ENCODE assay signal across 9 mouse cellular contexts in the genomic region with DNA sequence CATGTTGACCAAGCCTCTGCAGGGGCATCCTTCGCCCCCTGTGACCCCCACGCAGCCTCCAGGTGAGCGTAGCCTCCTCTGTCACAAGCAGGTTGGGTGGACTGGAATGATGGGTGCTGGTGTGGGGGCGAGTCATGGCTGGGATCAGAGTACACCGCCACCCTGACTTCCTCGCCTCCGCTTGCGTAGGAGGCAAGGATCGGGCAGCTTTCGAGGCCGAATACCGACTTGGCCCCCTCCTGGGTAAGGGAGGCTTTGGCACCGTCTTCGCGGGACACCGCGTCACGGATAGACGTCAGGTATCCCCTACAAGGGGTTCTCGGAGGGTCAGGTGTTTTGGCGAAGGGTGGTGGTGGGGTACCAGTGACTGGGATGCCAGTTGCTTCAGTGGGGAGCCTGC. TPM values are rescaled to one million over a fixed set of nuclear protein-coding genes. Genes with fewer than 3 reads are reported as not detected.
A peak's percentile ranks its signal among the peaks of the same experiment; 100 is the strongest.
DNase-seq lines count a peak whose midpoint lies in the region; ATAC-seq and TF ChIP-seq lines count a peak whose summit lies in the region.
"Had no signal": no experiment of that assay in that cellular context is flagged by ENCODE, and none has a peak within 500 bp of the region (broad histone marks: within the 10 kb centered on the region; RNA-seq: fewer than 3 reads in every experiment).

No protein-coding gene starts in this region.

- peak overlapping the region; percentile 62 for H3K4me3 ChIP-seq in forebrain, embryonic 10.5 days
- H3K4me3 ChIP-seq in intestine, postnatal 0 days (ENCODE audit: low read depth, low read length) = peak overlapping the region; percentile 46
- H3K4me3 ChIP-seq in midbrain, postnatal 0 days (ENCODE audit: low read depth, low read length) = peak overlapping the region; percentile 51

- peaks cover 17% of the 10 kb centered on the region for H3K36me3 ChIP-seq in forebrain, embryonic 10.5 days (replicated peaks)
- H3K36me3 ChIP-seq in intestine, postnatal 0 days (ENCODE audit: control insufficient read depth, insufficient read depth) = peaks cover 10% of the 10 kb centered on the region; the same call in 1 of the 2 replicates
- 0 out of 2 replicates have a peak, but pooled peaks cover 6% of the 10 kb centered on the region for H3K36me3 ChIP-seq in midbrain, postnatal 0 days (ENCODE audit: insufficient read depth, low read length)

- peak overlapping the region; percentile 69 for H3K27ac ChIP-seq in forebrain, embryonic 10.5 days
- H3K27ac ChIP-seq in intestine, postnatal 0 days (ENCODE audit: low read depth, low read length) = no peak overlapping the region
- peak overlapping the region; percentile 32; the same call in 1 of the 2 replicates for H3K27ac ChIP-seq in midbrain, postnatal 0 days (ENCODE audit: low read depth, low read length)

- WGBS in forebrain, embryonic 10.5 days = 11% methylated on average over 21 of the region's 21 CpGs
- WGBS in intestine, postnatal 0 days = 17% methylated on average over 21 of the region's 21 CpGs
- 20% methylated on average over 21 of the region's 21 CpGs for WGBS in midbrain, postnatal 0 days

- H3K27me3 ChIP-seq in forebrain, embryonic 10.5 days (ENCODE audit: poor library complexity, severe bottlenecking) = no peaks in the 10 kb centered on the region
- no peaks in the 10 kb centered on the region for H3K27me3 ChIP-seq in intestine, postnatal 0 days (replicated peaks; ENCODE audit: control insufficient read depth, insufficient read depth, low read length)
- H3K27me3 ChIP-seq in midbrain, postnatal 0 days (ENCODE audit: insufficient read depth, low read length) = no peaks in the 10 kb centered on the region

- TF ChIP-seq CTCF in intestine, postnatal 0 days (IDR thresholded peaks at IDR 0.05; ENCODE audit: low read depth) = no peak
- TF ChIP-seq CTCF in midbrain, postnatal 0 days (IDR thresholded peaks at IDR 0.05) = no peak

- peak; percentile 31 for DNase-seq in kidney, adult 18-20 months
- no peak for DNase-seq in kidney, postnatal 14 days
- DNase-seq in urinary bladder, postnatal 14 days (ENCODE audit: low spot score) = peak; percentile 4
- DNase-seq in urinary bladder, postnatal 4 days (ENCODE audit: low spot score in 2 of 2) = no peak
- DNase-seq in forebrain, embryonic 10.5 days (ENCODE audit: extremely low spot score, low spot score) = peak; percentile 20
- DNase-seq in midbrain, postnatal 0 days (ENCODE audit: low spot score) = no peak
- no peak for DNase-seq in natural killer cell, adult 2 months (ENCODE audit: low spot score in 2 of 2)

- peak overlapping the region; percentile 77 for H3K4me2 ChIP-seq in intestine, postnatal 0 days (replicated peaks; ENCODE audit: low read depth)
- peak overlapping the region; percentile 58 for H3K4me2 ChIP-seq in midbrain, postnatal 0 days (ENCODE audit: low read depth, low read length, poor library complexity, severe bottlenecking)

- peak; percentile 20 for ATAC-seq in intestine, postnatal 0 days
- peak; percentile 28; the same call in 1 of the 2 replicates for ATAC-seq in midbrain, postnatal 0 days (ENCODE audit: low FRiP score)

- peak overlapping the region; percentile 34; the same call in 1 of the 2 replicates for H3K9ac ChIP-seq in intestine, postnatal 0 days (ENCODE audit: low read depth, low read length)
- H3K9ac ChIP-seq in midbrain, postnatal 0 days (replicated peaks; ENCODE audit: low read length, poor library complexity, severe bottlenecking) = peak overlapping the region; percentile 55

- peaks cover 29% of the 10 kb centered on the region for H3K4me1 ChIP-seq in forebrain, embryonic 10.5 days
- H3K4me1 ChIP-seq in intestine, postnatal 0 days (replicated peaks; ENCODE audit: control insufficient read depth, insufficient read depth, low read length) = no peaks in the 10 kb centered on the region
- no peaks in the 10 kb centered on the region for H3K4me1 ChIP-seq in midbrain, postnatal 0 days (ENCODE audit: insufficient read depth, low read length)

- peaks cover 3% of the 10 kb centered on the region; the same call in 1 of the 2 replicates for H3K9me3 ChIP-seq in forebrain, embryonic 10.5 days
- no peaks in the 10 kb centered on the region for H3K9me3 ChIP-seq in intestine, postnatal 0 days (ENCODE audit: control insufficient read depth)
- no peaks in the 10 kb centered on the region for H3K9me3 ChIP-seq in midbrain, postnatal 0 days (ENCODE audit: low read length)

RNA-seq across cellular contexts. Expression of gene Pim2, which starts 0.4 kb away (rescaled TPM):
- polyA plus RNA-seq in forebrain, embryonic 10.5 days (2016; fragmentation: Nextera tagmentation; extraction: Ambion mirVana) = 10.4 and 14.0 TPM in 2 replicates
- 9.2 and 10.2 TPM in 2 replicates for polyA plus RNA-seq in intestine, postnatal 0 days (2015; fragmentation: Nextera tagmentation; extraction: Ambion mirVana)
- 12.7 and 17.4 TPM in 2 replicates for total RNA-seq in midbrain, postnatal 0 days (2014; rRNA removed)
- 20.4 and 20.9 TPM in 2 replicates for polyA plus RNA-seq in midbrain, postnatal 0 days (2015; fragmentation: Nextera tagmentation; extraction: Ambion mirVana)

RNA-seq across cellular contexts. Expression of gene Slc35a2, which starts 5.3 kb away (rescaled TPM):
- 25.0 and 27.3 TPM in 2 replicates for polyA plus RNA-seq in forebrain, embryonic 10.5 days (2016; fragmentation: Nextera tagmentation; extraction: Ambion mirVana)
- polyA plus RNA-seq in intestine, postnatal 0 days (2015; fragmentation: Nextera tagmentation; extraction: Ambion mirVana) = 24.3 and 27.0 TPM in 2 replicates
- 50.2 and 67.0 TPM in 2 replicates for total RNA-seq in midbrain, postnatal 0 days (2014; rRNA removed)
- polyA plus RNA-seq in midbrain, postnatal 0 days (2015; fragmentation: Nextera tagmentation; extraction: Ambion mirVana) = 42.9 and 46.2 TPM in 2 replicates

RNA-seq across cellular contexts. Expression of gene Pqbp1, which starts 20.6 kb away (rescaled TPM):
- polyA plus RNA-seq in forebrain, embryonic 10.5 days (2016; fragmentation: Nextera tagmentation; extraction: Ambion mirVana) = 128 and 129 TPM in 2 replicates
- 63.1 and 64.3 TPM in 2 replicates for polyA plus RNA-seq in intestine, postnatal 0 days (2015; fragmentation: Nextera tagmentation; extraction: Ambion mirVana)
- 136 and 143 TPM in 2 replicates for total RNA-seq in midbrain, postnatal 0 days (2014; rRNA removed)
- polyA plus RNA-seq in midbrain, postnatal 0 days (2015; fragmentation: Nextera tagmentation; extraction: Ambion mirVana) = 232 and 234 TPM in 2 replicates

RNA-seq across cellular contexts. Expression of gene Timm17b, which starts 20.7 kb away (rescaled TPM):
- polyA plus RNA-seq in forebrain, embryonic 10.5 days (2016; fragmentation: Nextera tagmentation; extraction: Ambion mirVana) = 182 and 186 TPM in 2 replicates
- 106 and 109 TPM in 2 replicates for polyA plus RNA-seq in intestine, postnatal 0 days (2015; fragmentation: Nextera tagmentation; extraction: Ambion mirVana)
- total RNA-seq in midbrain, postnatal 0 days (2014; rRNA removed) = 42.6 and 43.4 TPM in 2 replicates
- 141 and 145 TPM in 2 replicates for polyA plus RNA-seq in midbrain, postnatal 0 days (2015; fragmentation: Nextera tagmentation; extraction: Ambion mirVana)

RNA-seq across cellular contexts. Expression of gene Gm10491, which starts 29.1 kb away (rescaled TPM):
- not detected in 2 replicates for polyA plus RNA-seq in forebrain, embryonic 10.5 days (2016; fragmentation: Nextera tagmentation; extraction: Ambion mirVana)
- polyA plus RNA-seq in intestine, postnatal 0 days (2015; fragmentation: Nextera tagmentation; extraction: Ambion mirVana) = not detected in 2 replicates
- not detected in 2 replicates for total RNA-seq in midbrain, postnatal 0 days (2014; rRNA removed)
- not detected in 2 replicates for polyA plus RNA-seq in midbrain, postnatal 0 days (2015; fragmentation: Nextera tagmentation; extraction: Ambion mirVana)
- total RNA-seq: layer of hippocampus, adult 8-10 months had no signal

Comparison
In these comparisons a context has a peak if more than half of its experiments do, and no peak if none do; other contexts are left out.
1. DNase-seq: peak in kidney, adult 18-20 months (single experiment), urinary bladder, postnatal 14 days (single experiment) and forebrain, embryonic 10.5 days (single experiment); none in kidney, postnatal 14 days (single experiment), urinary bladder, postnatal 4 days (0 of 2), midbrain, postnatal 0 days (single experiment) and natural killer cell, adult 2 months (0 of 2).
2. Peak in every context shown above with its lines, with median percentiles within 50 percentile points of each other: H3K4me3 ChIP-seq.